Mouse (Mus musculus) bone marrow macrophage, adult 2 months (primary cell): ENCODE data around the gene Slc22a6.

Source experiments
- CTCF ChIP-seq: IDR thresholded peaks from 2 replicates; pipeline ENCODE4 v1.5.1; 2012; ENCODE audit warnings: low read depth, mild to moderate bottlenecking, low read length, moderate library complexity
- POLR2A ChIP-seq: IDR thresholded peaks from 2 replicates; pipeline ENCODE4 v1.6.1; 2012; ENCODE audit warnings: mild to moderate bottlenecking, low read depth, low read length, borderline replicate concordance

DNA sequence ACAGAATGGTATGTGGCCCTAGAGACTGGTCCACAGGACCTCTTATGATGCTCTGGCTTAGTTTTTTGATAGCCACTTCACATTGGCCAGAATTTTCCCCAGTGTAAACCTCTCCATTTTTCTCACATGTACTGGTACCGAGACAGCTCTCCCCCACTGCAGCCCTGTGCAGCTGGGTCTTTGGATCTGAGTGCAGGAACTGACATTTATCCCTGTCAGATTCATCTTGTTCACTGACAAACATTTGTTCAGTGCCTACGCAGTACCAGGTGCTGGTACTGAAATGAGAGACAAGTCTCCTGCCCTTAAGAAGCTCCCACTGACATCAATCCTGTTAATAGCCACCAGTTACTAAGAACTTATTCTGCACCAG lies 38.9 kb upstream of the Slc22a6 start:
- TF ChIP-seq CTCF (no peak), POLR2A (no peak)
